Mouse (Mus musculus) gastrocnemius, postnatal 4 days (tissue): Measurements from ENCODE around the gene Clic6. TPM values are rescaled to one million over a fixed set of nuclear protein-coding genes. Genes with fewer than 3 reads are reported as not detected.

Experiments used
- total RNA-seq, 2 experiments: library from RNA; stranded (reverse); gene quantifications; 2 replicates each; pipeline ENCODE4 v1.2.3; 2021

Gene Clic6
- total RNA-seq, 2 experiments from 2014 or later = 0.20 to 0.23 TPM

Other genes with a start within 250 kb of the Clic6 start
- not detected for gene Kcne2, start 193.3 kb upstream of the Clic6 start, total RNA-seq
- 10 to 100 TPM; 71.7 to 72.1 TPM for gene Smim11, start 184.4 kb upstream of the Clic6 start, total RNA-seq
- gene Fam243, start 164.3 kb upstream of the Clic6 start, total RNA-seq = not detected
- not detected for gene Kcne1, start 126.3 kb upstream of the Clic6 start, total RNA-seq
- 10 to 100 TPM; 31.1 to 37.8 TPM for gene Rcan1, start 14.9 kb upstream of the Clic6 start, total RNA-seq